11 mouse cellular contexts compared by ENCODE assay signal in genomic region chr5:29772651-29773330, GRCm38 (mm10). TPM values are rescaled to one million over a fixed set of nuclear protein-coding genes. Genes with fewer than 3 reads are reported as not detected.
A peak's percentile ranks its signal among the peaks of the same experiment; 100 is the strongest.
DNase-seq lines count a peak whose midpoint lies in the region; ATAC-seq and TF ChIP-seq lines count a peak whose summit lies in the region.
"Had no signal": no experiment of that assay in that cellular context is flagged by ENCODE, and none has a peak within 500 bp of the region (broad histone marks: within the 10 kb centered on the region; RNA-seq: fewer than 3 reads in every experiment).

No protein-coding gene starts in this region.

- peaks cover 14% of the 10 kb centered on the region for H3K4me1 ChIP-seq in heart, adult 2 months (ENCODE audit: control insufficient read depth, insufficient read depth, low read length)
- H3K4me1 ChIP-seq in heart, embryonic 11.5 days (ENCODE audit: control insufficient read depth, insufficient read depth, low read length), result peaks cover 20% of the 10 kb centered on the region
- peaks cover 41% of the 10 kb centered on the region for H3K4me1 ChIP-seq in heart, embryonic 16.5 days (ENCODE audit: control insufficient read depth, insufficient read depth, low read length)
- no peaks in the 10 kb centered on the region for H3K4me1 ChIP-seq in intestine, embryonic 16.5 days (ENCODE audit: control insufficient read depth, insufficient read depth, low read length)
- H3K4me1 ChIP-seq: lung, embryonic 15.5 days had no signal

- no peaks in the 10 kb centered on the region for H3K9me3 ChIP-seq in heart, embryonic 11.5 days (replicated peaks; ENCODE audit: control insufficient read depth, low read length)
- H3K9me3 ChIP-seq in heart, embryonic 16.5 days (replicated peaks; ENCODE audit: control insufficient read depth, low read length), result no peaks in the 10 kb centered on the region
- no peaks in the 10 kb centered on the region for H3K9me3 ChIP-seq in intestine, embryonic 16.5 days (ENCODE audit: control insufficient read depth, low read length)
- H3K9me3 ChIP-seq: lung, embryonic 15.5 days had no signal

- no peak for TF ChIP-seq CTCF in heart, adult 2 months (IDR thresholded peaks at IDR 0.05)

- no peak for ATAC-seq in heart, embryonic 11.5 days (replicated peaks; ENCODE audit: insufficient number of reproducible peaks, low FRiP score, low TSS enrichment)
- ATAC-seq in heart, embryonic 16.5 days (replicated peaks; ENCODE audit: extremely low read depth, insufficient read depth, low FRiP score), result peak; percentile 65
- ATAC-seq in intestine, embryonic 16.5 days, result no peak

- intact Hi-C loops in heart, adult 2 months (cut with DNase I), result no loop called here

- H3K9ac ChIP-seq in heart, adult 2 months (ENCODE audit: low read depth, low read length), result no peak overlapping the region
- H3K9ac ChIP-seq in heart, embryonic 11.5 days (ENCODE audit: low read depth, low read length), result no peak overlapping the region
- no peak overlapping the region for H3K9ac ChIP-seq in heart, embryonic 16.5 days (ENCODE audit: low read length)
- H3K9ac ChIP-seq in intestine, embryonic 16.5 days (ENCODE audit: low read depth, low read length), result no peak overlapping the region
- H3K9ac ChIP-seq: lung, embryonic 15.5 days had no signal

- TF ChIP-seq EP300 in heart, adult 2 months (IDR thresholded peaks at IDR 0.05; ENCODE audit: insufficient read depth, low read depth, low read length), result no peak

- peaks cover 5% of the 10 kb centered on the region; the same call in 1 of the 2 replicates for H3K79me2 ChIP-seq in heart, adult 2 months (replicated peaks; ENCODE audit: control insufficient read depth, insufficient read depth, low read length)

- H3K4me2 ChIP-seq in heart, embryonic 11.5 days, result no peak overlapping the region
- H3K4me2 ChIP-seq in heart, embryonic 16.5 days (ENCODE audit: low read depth, low read length), result peak overlapping the region; percentile 23; the same call in 1 of the 2 replicates
- H3K4me2 ChIP-seq in intestine, embryonic 16.5 days (ENCODE audit: low read depth, low read length), result no peak overlapping the region
- H3K4me2 ChIP-seq: lung, embryonic 15.5 days had no signal

- peak overlapping the region; percentile 2; the same call in 1 of the 2 replicates for H3K27ac ChIP-seq in heart, adult 2 months
- no peak overlapping the region for H3K27ac ChIP-seq in heart, embryonic 11.5 days (ENCODE audit: low read depth, low read length)
- H3K27ac ChIP-seq in heart, embryonic 16.5 days (ENCODE audit: low read length), result peak overlapping the region; percentile 75
- H3K27ac ChIP-seq in intestine, embryonic 16.5 days (ENCODE audit: low read length), result no peak overlapping the region
- H3K27ac ChIP-seq: lung, embryonic 15.5 days had no signal

- peak in 1 of 2 experiments; percentile 31 for DNase-seq in heart, adult 2 months
- peak; percentile 74 for DNase-seq in 416B (ENCODE audit: low read depth)
- peak; percentile 83 for DNase-seq in cerebellum, adult 11-12 months
- no peak for DNase-seq in neural tube, embryonic 10.5 days (ENCODE audit: extremely low spot score, low spot score)
- DNase-seq in right cerebral cortex, postnatal 4 days, result no peak

- no peak overlapping the region for H3K4me3 ChIP-seq in heart, adult 2 months
- H3K4me3 ChIP-seq in heart, embryonic 11.5 days (ENCODE audit: low read depth, low read length), result no peak overlapping the region
- H3K4me3 ChIP-seq in heart, embryonic 16.5 days (ENCODE audit: low read length), result no peak overlapping the region
- H3K4me3 ChIP-seq in intestine, embryonic 16.5 days (ENCODE audit: low read length), result no peak overlapping the region
- H3K4me3 ChIP-seq: lung, embryonic 15.5 days had no signal

- H3K36me3 ChIP-seq in heart, adult 2 months (ENCODE audit: control insufficient read depth, insufficient read depth, low read length), result peaks cover 31% of the 10 kb centered on the region
- peaks cover 3% of the 10 kb centered on the region for H3K36me3 ChIP-seq in heart, embryonic 11.5 days (ENCODE audit: control insufficient read depth, insufficient read depth, low read length)
- peaks cover 7% of the 10 kb centered on the region; the same call in 1 of the 2 replicates for H3K36me3 ChIP-seq in heart, embryonic 16.5 days (ENCODE audit: control insufficient read depth, insufficient read depth)
- H3K36me3 ChIP-seq in intestine, embryonic 16.5 days (ENCODE audit: control insufficient read depth, insufficient read depth, low read length), result 0 out of 2 replicates have a peak, but pooled peaks cover 6% of the 10 kb centered on the region

- TF ChIP-seq POLR2A in heart, adult 2 months (IDR thresholded peaks at IDR 0.05; ENCODE audit: insufficient read depth, low read depth, low read length), result no peak

- 46% methylated on average over 4 of the region's 4 CpGs for WGBS in heart, adult 2 months
- 67% methylated on average over 4 of the region's 4 CpGs for WGBS in heart, embryonic 11.5 days (ENCODE audit: insufficient replicate concordance)
- 51% methylated on average over 4 of the region's 4 CpGs for WGBS in heart, embryonic 16.5 days
- WGBS in intestine, embryonic 16.5 days, result 58% methylated on average over 4 of the region's 4 CpGs

- H3K27me3 ChIP-seq in heart, adult 2 months (ENCODE audit: control insufficient read depth, insufficient read depth, low read length), result no peaks in the 10 kb centered on the region
- no peaks in the 10 kb centered on the region for H3K27me3 ChIP-seq in heart, embryonic 11.5 days (ENCODE audit: control insufficient read depth, insufficient read depth, low read length)
- no peaks in the 10 kb centered on the region for H3K27me3 ChIP-seq in heart, embryonic 16.5 days (ENCODE audit: control insufficient read depth, insufficient read depth, low read length)
- no peaks in the 10 kb centered on the region for H3K27me3 ChIP-seq in intestine, embryonic 16.5 days (replicated peaks; ENCODE audit: control insufficient read depth, insufficient read depth, low read length)
- H3K27me3 ChIP-seq: lung, embryonic 15.5 days had no signal

RNA-seq across cellular contexts. Expression of gene Gm5129, which starts 37.1 kb away (rescaled TPM):
- not detected for total RNA-seq in heart, adult 2 months (2021)
- polyA plus RNA-seq in heart, adult 2 months (2012; rRNA removed), result not detected in 2 replicates
- polyA plus RNA-seq in heart, embryonic 11.5 days (2014; fragmentation: Nextera tagmentation; extraction: Ambion mirVana), result not detected in 2 replicates
- not detected in 2 replicates for polyA plus RNA-seq in heart, embryonic 16.5 days (2015; fragmentation: Nextera tagmentation; extraction: Ambion mirVana)
- polyA plus RNA-seq in intestine, embryonic 16.5 days (2015; fragmentation: Nextera tagmentation; extraction: Ambion mirVana), result not detected in 2 replicates
- total RNA-seq: ES-E14 had no signal
- polyA plus RNA-seq: large intestine, adult 2 months; lung, embryonic 15.5 days had no signal

RNA-seq across cellular contexts. Expression of gene Dnajb6, which starts 37.3 kb away (rescaled TPM):
- total RNA-seq in heart, adult 2 months (2021), result 10 to 100 TPM; 71.0 to 78.4 TPM
- polyA plus RNA-seq in heart, adult 2 months (2012; rRNA removed), result 34.0 and 39.3 TPM in 2 replicates
- polyA plus RNA-seq in heart, embryonic 11.5 days (2014; fragmentation: Nextera tagmentation; extraction: Ambion mirVana), result 110 and 115 TPM in 2 replicates
- polyA plus RNA-seq in heart, embryonic 16.5 days (2015; fragmentation: Nextera tagmentation; extraction: Ambion mirVana), result 92.3 and 96.2 TPM in 2 replicates
- polyA plus RNA-seq in intestine, embryonic 16.5 days (2015; fragmentation: Nextera tagmentation; extraction: Ambion mirVana), result 103 and 109 TPM in 2 replicates

Comparison
In these comparisons a context has a peak if more than half of its experiments do, and no peak if none do; other contexts are left out.
1. H3K27ac ChIP-seq: peak in heart, adult 2 months (single experiment) and heart, embryonic 16.5 days (single experiment); none in heart, embryonic 11.5 days (single experiment) and intestine, embryonic 16.5 days (single experiment).
2. DNase-seq: peak in 416B (single experiment) and cerebellum, adult 11-12 months (single experiment); none in neural tube, embryonic 10.5 days (single experiment) and right cerebral cortex, postnatal 4 days (single experiment).